Mouse (Mus musculus) liver, adult 2 months (tissue): Measurements from ENCODE around the gene Prss44.

Experiments used
- CTCF ChIP-seq: fragments of 200-500 bp; IDR thresholded peaks from 2 replicates; pipeline ENCODE4 v1.5.1; 2011; ENCODE audit warnings: low read depth, low read length, control low read depth
- POLR2A ChIP-seq: fragments of 200-500 bp; IDR thresholded peaks from 2 replicates; pipeline ENCODE4 v1.6.1; 2011; ENCODE audit warnings: low read length, control low read depth; ENCODE audit not compliant: insufficient read depth; ENCODE audit errors: extremely low read depth

DNA sequence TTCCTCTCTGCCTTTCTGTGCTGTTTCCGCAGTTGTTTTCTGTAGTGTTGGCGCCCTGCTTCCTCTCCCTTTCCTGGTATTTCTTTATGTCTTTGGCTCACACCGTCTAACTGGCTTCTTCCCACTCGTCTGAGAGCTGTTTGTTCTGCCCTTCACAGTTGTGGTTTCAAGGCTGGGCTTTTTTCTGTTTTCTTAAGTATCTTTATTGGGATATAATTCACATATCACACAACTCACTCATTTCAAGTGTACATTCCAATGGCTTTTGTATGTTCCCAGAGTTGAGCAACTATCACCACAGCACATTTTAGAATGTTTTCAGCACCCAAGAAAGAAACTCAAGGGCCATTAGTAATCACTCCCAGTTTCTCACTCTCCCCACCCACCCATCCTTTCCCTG, 23.3 kb upstream of the Prss44 start:
- TF ChIP-seq POLR2A, result no peak
- no peak for TF ChIP-seq CTCF
